Mouse (Mus musculus) adrenal gland, postnatal 10 days (tissue): Measurements from ENCODE around the gene Dut. TPM values are rescaled to one million over a fixed set of nuclear protein-coding genes. Genes with fewer than 3 reads are reported as not detected.

Experiments used
- DNase-seq: peaks from one replicate; pipeline ENCODE4 v3.0.0; 2021; ENCODE audit warnings: mixed read lengths
- total RNA-seq, 2 experiments: library from RNA; stranded (reverse); gene quantifications; 2 replicates each; pipeline ENCODE4 v1.2.3; 2021

The Dut gene
- total RNA-seq, 2 experiments from 2014 or later: 40.3 to 53.8 TPM

- DNase-seq: no peak
These were observed 56.9 kb downstream of the Dut start for GRCm38 (mm10) chr2:125303764-125304384.

- DNase-seq: no peak
These were observed 57.8 kb downstream of the Dut start for GRCm38 (mm10) chr2:125304746-125305145.

- DNase-seq: no peak
These were observed 58.7 kb downstream of the Dut start for GRCm38 (mm10) chr2:125305671-125306070.

Other genes with a start within 250 kb of the Dut start
- gene Slc24a5, start 179.1 kb upstream of the Dut start, total RNA-seq: under 1 TPM in 1 of 2 experiments, not detected in 1; 0.45 TPM
- gene Myef2, start 123.5 kb upstream of the Dut start, total RNA-seq: 10 to 100 TPM; 31.9 to 34.8 TPM
- gene Ctxn2, start 110.5 kb upstream of the Dut start, total RNA-seq: under 1 TPM in 1 of 2 experiments, not detected in 1; 0.39 TPM
- not detected for gene Slc12a1, start 94.7 kb upstream of the Dut start, total RNA-seq